Mouse (Mus musculus) gastrocnemius, postnatal 4 days (tissue): ENCODE data around the gene Szt2. TPM values are rescaled to one million over a fixed set of nuclear protein-coding genes. Genes with fewer than 3 reads are reported as not detected.
A peak's percentile ranks its signal among the peaks of the same experiment; 100 is the strongest.

Experiments used
- DNase-seq, 2 experiments: peaks; one replicate each; pipeline ENCODE4 v3.0.0; 2021 to 2022; ENCODE audit warnings: low spot score in 2 of 2, mixed read lengths in 2 of 2
- total RNA-seq, 2 experiments: library from RNA; stranded (reverse); gene quantifications; 2 replicates each; pipeline ENCODE4 v1.2.3; 2021

The Szt2 gene
- total RNA-seq, 2 experiments from 2014 or later, result 16.1 to 18.9 TPM

- DNase-seq, result no peak
Measured at GRCm38 (mm10) chr4:118415779-118416178, 6.7 kb upstream of the Szt2 start.

GRCm38 (mm10) chr4:118413553-118413952, 4.5 kb upstream of the Szt2 start:
- DNase-seq, result no peak

- DNase-seq, result no peak
Measured at GRCm38 (mm10) chr4:118410871-118411270, 1.8 kb upstream of the Szt2 start.

GRCm38 (mm10) chr4:118402701-118403100, 6.4 kb downstream of the Szt2 start:
- no peak for DNase-seq

- no peak for DNase-seq
Measured at GRCm38 (mm10) chr4:118401918-118402317, 7.2 kb downstream of the Szt2 start.

- DNase-seq, result no peak
Measured at GRCm38 (mm10) chr4:118401421-118401820, 7.7 kb downstream of the Szt2 start.

- no peak for DNase-seq
Measured at GRCm38 (mm10) chr4:118398400-118398799, 10.7 kb downstream of the Szt2 start.

- no peak for DNase-seq
Measured at GRCm38 (mm10) chr4:118396433-118396832, 12.6 kb downstream of the Szt2 start.

GRCm38 (mm10) chr4:118395289-118395688, 13.8 kb downstream of the Szt2 start:
- DNase-seq, result no peak

- DNase-seq, result no peak
Measured at GRCm38 (mm10) chr4:118394505-118394904, 14.6 kb downstream of the Szt2 start.

- DNase-seq, result no peak
Measured at GRCm38 (mm10) chr4:118390146-118390545, 18.9 kb downstream of the Szt2 start.

- DNase-seq, result no peak
Measured at GRCm38 (mm10) chr4:118387316-118387715, 21.8 kb downstream of the Szt2 start.

GRCm38 (mm10) chr4:118383271-118383670, 25.8 kb downstream of the Szt2 start:
- no peak for DNase-seq

GRCm38 (mm10) chr4:118375999-118376398, 33.1 kb downstream of the Szt2 start:
- DNase-seq, result no peak

- no peak for DNase-seq
Measured at GRCm38 (mm10) chr4:118371822-118372221, 37.3 kb downstream of the Szt2 start.

- DNase-seq, result no peak
Measured at GRCm38 (mm10) chr4:118368616-118369015, 40.5 kb downstream of the Szt2 start.

GRCm38 (mm10) chr4:118367551-118367950, 41.5 kb downstream of the Szt2 start:
- no peak for DNase-seq

- DNase-seq, result no peak
Measured at GRCm38 (mm10) chr4:118365991-118366390, 43.1 kb downstream of the Szt2 start.

GRCm38 (mm10) chr4:118364641-118365040, 44.4 kb downstream of the Szt2 start:
- DNase-seq, result no peak

GRCm38 (mm10) chr4:118363985-118364384, 45.1 kb downstream of the Szt2 start:
- DNase-seq, result no peak

- DNase-seq, result no peak
Measured at GRCm38 (mm10) chr4:118362879-118363278, 46.2 kb downstream of the Szt2 start.

GRCm38 (mm10) chr4:118361451-118361850, 47.6 kb downstream of the Szt2 start:
- DNase-seq, result no peak

- DNase-seq, result peak; percentile 62 to 80
Measured at GRCm38 (mm10) chr4:118359896-118360720, 49.0 kb downstream of the Szt2 start.
